In genomic region chr16:49855836-49856503, GRCm38 (mm10) we compare ENCODE assay signal across 7 mouse cellular contexts. TPM values are rescaled to one million over a fixed set of nuclear protein-coding genes. Genes with fewer than 3 reads are reported as not detected.
DNase-seq lines count a peak whose midpoint lies in the region; ATAC-seq and TF ChIP-seq lines count a peak whose summit lies in the region.

No protein-coding gene starts in this region.

- no peaks in the 10 kb centered on the region for H3K9me3 ChIP-seq in forebrain, embryonic 15.5 days
- H3K9me3 ChIP-seq in liver, postnatal 0 days (ENCODE audit: low read length): no peaks in the 10 kb centered on the region

- peak overlapping the region; percentile 86 for H3K27ac ChIP-seq in liver, adult 2 months (replicated peaks; ENCODE audit: insufficient read depth, low read depth, low read length)
- peak overlapping the region; percentile 99 for H3K27ac ChIP-seq in forebrain, embryonic 15.5 days (replicated peaks)
- H3K27ac ChIP-seq in liver, postnatal 0 days (ENCODE audit: low read depth): peak overlapping the region; percentile 99
- H3K27ac ChIP-seq in small intestine, adult 2 months (ENCODE audit: insufficient read depth, low read depth, low read length): peak overlapping the region; percentile 97

- H3K4me3 ChIP-seq in liver, adult 2 months (ENCODE audit: insufficient read depth, low read depth, low read length): peak overlapping the region; percentile 63
- H3K4me3 ChIP-seq in forebrain, embryonic 15.5 days: peak overlapping the region; percentile 99
- H3K4me3 ChIP-seq in liver, postnatal 0 days (ENCODE audit: low read depth, low read length): peak overlapping the region; percentile 99
- H3K4me3 ChIP-seq in small intestine, adult 2 months (ENCODE audit: low read depth, low read length): peak overlapping the region; percentile 73

- ATAC-seq in forebrain, embryonic 15.5 days (replicated peaks): peak; percentile 86
- ATAC-seq in liver, postnatal 0 days: peak; percentile 47

- TF ChIP-seq EP300 in liver, postnatal 0 days (IDR thresholded peaks at IDR 0.05; ENCODE audit: low read depth): no peak

- H3K79me2 ChIP-seq in liver, adult 2 months (ENCODE audit: control insufficient read depth, insufficient read depth, low read length): peaks cover 29% of the 10 kb centered on the region; the same call in 1 of the 2 replicates

- peak overlapping the region; percentile 65 for H3K4me2 ChIP-seq in forebrain, embryonic 15.5 days (replicated peaks)
- H3K4me2 ChIP-seq in liver, postnatal 0 days (ENCODE audit: low read depth, low read length): peak overlapping the region; percentile 82

- peaks cover 19% of the 10 kb centered on the region for H3K4me1 ChIP-seq in liver, adult 2 months (ENCODE audit: control insufficient read depth, insufficient read depth, low read length)
- H3K4me1 ChIP-seq in forebrain, embryonic 15.5 days: peaks cover 23% of the 10 kb centered on the region
- H3K4me1 ChIP-seq in liver, postnatal 0 days (ENCODE audit: insufficient read depth): peaks cover 40% of the 10 kb centered on the region
- H3K4me1 ChIP-seq in small intestine, adult 2 months (ENCODE audit: control insufficient read depth, insufficient read depth, insufficient read length, low read length): peaks cover 11% of the 10 kb centered on the region; the same call in 1 of the 2 replicates

- TF ChIP-seq CTCF in liver, adult 2 months (IDR thresholded peaks at IDR 0.05; ENCODE audit: low read depth, low read length): no peak
- no peak for TF ChIP-seq CTCF in liver, postnatal 0 days (IDR thresholded peaks at IDR 0.05; ENCODE audit: low read depth)
- no peak for TF ChIP-seq CTCF in small intestine, adult 2 months (IDR thresholded peaks at IDR 0.05; ENCODE audit: extremely low read depth, insufficient read length, insufficient replicate concordance, low read depth, low read length)

- peaks cover 5% of the 10 kb centered on the region; the same call in 1 of the 2 replicates for H3K36me3 ChIP-seq in liver, adult 2 months (ENCODE audit: control insufficient read depth, insufficient read depth, low read length)
- H3K36me3 ChIP-seq in forebrain, embryonic 15.5 days: peaks cover 4% of the 10 kb centered on the region; the same call in 1 of the 2 replicates
- H3K36me3 ChIP-seq in liver, postnatal 0 days (replicated peaks; ENCODE audit: insufficient read depth, low read length): peaks cover 22% of the 10 kb centered on the region
- H3K36me3 ChIP-seq in small intestine, adult 2 months (ENCODE audit: control insufficient read depth, insufficient read depth, low read length): peaks cover 3% of the 10 kb centered on the region

- TF ChIP-seq POLR2A in liver, adult 2 months (IDR thresholded peaks at IDR 0.05; ENCODE audit: extremely low read depth, insufficient read depth, low read length): 0 out of 2 replicates have a peak, but pooled peaks have one; percentile 16
- TF ChIP-seq POLR2A in small intestine, adult 2 months (IDR thresholded peaks at IDR 0.05; ENCODE audit: low read depth, low read length): no peak; the same call in 1 of the 2 replicates

- H3K9ac ChIP-seq in liver, adult 2 months (ENCODE audit: low read depth, low read length): peak overlapping the region; percentile 97
- H3K9ac ChIP-seq in forebrain, embryonic 15.5 days (replicated peaks): peak overlapping the region; percentile 97
- H3K9ac ChIP-seq in liver, postnatal 0 days (replicated peaks): peak overlapping the region; percentile 100

- no peaks in the 10 kb centered on the region for H3K27me3 ChIP-seq in liver, adult 2 months (ENCODE audit: control insufficient read depth, insufficient read depth, low read length)
- no peaks in the 10 kb centered on the region for H3K27me3 ChIP-seq in forebrain, embryonic 15.5 days
- H3K27me3 ChIP-seq in liver, postnatal 0 days (ENCODE audit: insufficient read depth, low read length): no peaks in the 10 kb centered on the region
- H3K27me3 ChIP-seq in small intestine, adult 2 months (ENCODE audit: control insufficient read depth, insufficient read depth, low read length): no peaks in the 10 kb centered on the region

- DNase-seq in liver, adult 2 months (ENCODE audit: extremely low read depth, low read depth, low spot score): peak; percentile 45
- DNase-seq in liver: no peak
- peak; percentile 74 for DNase-seq in adipocyte (ENCODE audit: low spot score)
- no peak for DNase-seq in liver, postnatal 0 days
- DNase-seq in frontal cortex, postnatal 14 days (ENCODE audit: low spot score in 2 of 2): no peak

- WGBS in liver, adult 2 months: under 1% methylated on average over 39 of the region's 39 CpGs
- under 1% methylated on average over 37 of the region's 39 CpGs for WGBS in forebrain, embryonic 15.5 days
- WGBS in liver, postnatal 0 days (ENCODE audit: insufficient replicate concordance): under 1% methylated on average over 36 of the region's 39 CpGs
- under 1% methylated on average over 33 of the region's 39 CpGs for WGBS in small intestine, adult 2 months

RNA-seq across cellular contexts. Expression of gene Cd47, which starts 55.6 kb away (rescaled TPM):
- 87.7 and 99.9 TPM in 2 replicates for total RNA-seq in liver, adult 2 months (2014; rRNA removed)
- 34.7 and 40.3 TPM in 2 replicates for polyA plus RNA-seq in liver, adult 2 months (2012; rRNA removed)
- polyA plus RNA-seq in forebrain, embryonic 15.5 days (2015; fragmentation: Nextera tagmentation; extraction: Ambion mirVana): 123 and 128 TPM in 2 replicates
- polyA plus RNA-seq in liver, postnatal 0 days (2015; fragmentation: Nextera tagmentation; extraction: Ambion mirVana): 285 and 286 TPM in 2 replicates
- polyA plus RNA-seq in small intestine, adult 2 months (2012; rRNA removed): 21.7 and 56.8 TPM in 2 replicates

Comparison
In these comparisons a context has a peak if more than half of its experiments do, and no peak if none do; other contexts are left out.
1. DNase-seq: peak in liver, adult 2 months (single experiment) and adipocyte (single experiment); none in liver (single experiment), liver, postnatal 0 days (single experiment) and frontal cortex, postnatal 14 days (0 of 2).
2. Peak in every context shown above with its lines, with median percentiles within 50 percentile points of each other: H3K27ac ChIP-seq, H3K4me3 ChIP-seq and H3K9ac ChIP-seq.